Mouse (Mus musculus): ENCODE results near the gene Bhlha9. TPM values are rescaled to one million over a fixed set of nuclear protein-coding genes. Genes with fewer than 3 reads are reported as not detected.

Bhlha9 gene
- total RNA-seq, 1 experiment, result not detected

DNA sequence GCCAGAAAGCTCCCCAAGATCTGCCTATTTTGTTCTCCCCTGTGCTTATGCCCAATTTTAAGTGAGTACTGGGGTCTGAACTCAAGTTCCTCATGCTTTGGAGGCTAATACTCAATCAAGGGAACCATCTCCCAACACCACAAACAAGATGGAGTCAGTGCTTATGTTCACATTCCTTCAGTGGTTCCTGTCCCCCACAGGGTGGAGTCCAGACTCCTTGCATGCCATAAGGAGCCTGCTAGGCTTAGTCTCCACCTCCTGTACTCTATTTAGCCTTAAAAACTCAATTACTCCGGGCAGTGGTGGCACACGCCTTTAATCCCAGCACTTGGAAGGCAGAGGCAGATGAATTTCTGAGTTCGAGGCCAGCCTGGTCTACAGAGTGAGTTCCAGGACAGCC, 47.4 kb upstream of the Bhlha9 start:
- Histone ChIP-seq H3K27ac (ENCODE audit: insufficient read depth, low read depth, low read length, poor library complexity, severe bottlenecking) (peak overlapping the region; percentile 11; the same call in 1 of the 2 replicates), H3K9ac (ENCODE audit: insufficient read depth, low read depth, low read length, poor library complexity, severe bottlenecking) (no peak overlapping the region), H3K36me3 (ENCODE audit: control insufficient read depth, insufficient read depth, low read length, poor library complexity, severe bottlenecking) (peaks cover 3% of the 10 kb centered on the region; the same call in 1 of the 2 replicates), H3K9me3 (ENCODE audit: control insufficient read depth, insufficient read depth, low read depth, low read length) (no peaks in the 10 kb centered on the region), H3K4me1 (ENCODE audit: control insufficient read depth in 2 of 2, insufficient read depth in 2 of 2, low read length in 2 of 2, poor library complexity in 1 of 2) (peaks cover 6 to 14% of the 10 kb centered on the region in 2 experiments; a peak in 3 of 4 replicates), H3K4me3 (ENCODE audit: insufficient read depth in 1 of 2, low read depth in 1 of 2, low read length in 2 of 2, poor library complexity in 1 of 2, severe bottlenecking in 1 of 2) (no peak overlapping the region)
- in situ Hi-C loops (cut with MboI; ENCODE audit: low sequenced_read_pairs in 2 of 2, unreplicated experiment in 2 of 2), result no loop called here
- no peak for DNase-seq (ENCODE audit: low read depth, low spot score)
- no peak for TF ChIP-seq CHD2 (IDR thresholded peaks at IDR 0.05; ENCODE audit: low read depth, low read length)
- no peak for TF ChIP-seq ZC3H11A (IDR thresholded peaks at IDR 0.05; ENCODE audit: borderline replicate concordance, low read depth, low read length)
- TF ChIP-seq MAFK (IDR thresholded peaks at IDR 0.05; ENCODE audit: insufficient read depth, low read depth, low read length), result no peak
- no peak for TF ChIP-seq HCFC1 (IDR thresholded peaks at IDR 0.05; ENCODE audit: borderline replicate concordance, insufficient read depth, low read length)
- no peak for TF ChIP-seq ZNF384 (IDR thresholded peaks at IDR 0.05; ENCODE audit: low read depth, low read length)

DNA sequence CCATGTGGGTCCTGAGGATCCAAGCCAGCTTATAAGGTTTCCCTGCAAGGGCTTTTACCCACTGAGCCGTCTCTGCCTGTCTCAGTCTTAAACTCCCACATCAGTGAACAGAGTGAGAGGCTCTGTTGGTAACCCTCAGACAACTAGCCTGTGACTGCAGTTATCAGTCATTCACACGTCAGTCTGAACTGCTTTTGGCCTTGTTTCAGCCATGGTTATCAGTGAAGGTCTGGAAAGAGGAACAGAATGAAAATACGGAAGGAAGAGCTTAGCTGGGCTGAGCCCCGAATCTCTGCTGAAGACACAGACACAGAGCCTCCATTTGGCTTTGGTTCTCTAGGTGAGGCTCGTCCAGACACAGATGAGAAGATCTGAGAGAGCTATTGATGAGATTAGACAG, 43.7 kb upstream of the Bhlha9 start:
- in situ Hi-C loops (cut with MboI; ENCODE audit: low sequenced_read_pairs in 2 of 2, unreplicated experiment in 2 of 2), result no loop called here
- no peak for DNase-seq (ENCODE audit: low read depth, low spot score)
- TF ChIP-seq MAFK (IDR thresholded peaks at IDR 0.05; ENCODE audit: insufficient read depth, low read depth, low read length), result no peak
- no peak for TF ChIP-seq HCFC1 (IDR thresholded peaks at IDR 0.05; ENCODE audit: borderline replicate concordance, insufficient read depth, low read length)
- TF ChIP-seq ZNF384 (IDR thresholded peaks at IDR 0.05; ENCODE audit: low read depth, low read length), result no peak
- TF ChIP-seq ZC3H11A (IDR thresholded peaks at IDR 0.05; ENCODE audit: borderline replicate concordance, low read depth, low read length), result no peak
- TF ChIP-seq CHD2 (IDR thresholded peaks at IDR 0.05; ENCODE audit: low read depth, low read length), result no peak
- Histone ChIP-seq H3K4me3 (ENCODE audit: insufficient read depth in 1 of 2, low read depth in 1 of 2, low read length in 2 of 2, poor library complexity in 1 of 2, severe bottlenecking in 1 of 2) (no peak overlapping the region), H3K9ac (ENCODE audit: insufficient read depth, low read depth, low read length, poor library complexity, severe bottlenecking) (no peak overlapping the region), H3K9me3 (ENCODE audit: control insufficient read depth, insufficient read depth, low read depth, low read length) (no peaks in the 10 kb centered on the region), H3K36me3 (ENCODE audit: control insufficient read depth, insufficient read depth, low read length, poor library complexity, severe bottlenecking) (no peaks in the 10 kb centered on the region), H3K27ac (ENCODE audit: insufficient read depth, low read depth, low read length, poor library complexity, severe bottlenecking) (no peak overlapping the region), H3K4me1 (ENCODE audit: control insufficient read depth in 2 of 2, insufficient read depth in 2 of 2, low read length in 2 of 2, poor library complexity in 1 of 2) (peaks cover 6 to 10% of the 10 kb centered on the region in 2 experiments; a peak in 3 of 4 replicates)

DNA sequence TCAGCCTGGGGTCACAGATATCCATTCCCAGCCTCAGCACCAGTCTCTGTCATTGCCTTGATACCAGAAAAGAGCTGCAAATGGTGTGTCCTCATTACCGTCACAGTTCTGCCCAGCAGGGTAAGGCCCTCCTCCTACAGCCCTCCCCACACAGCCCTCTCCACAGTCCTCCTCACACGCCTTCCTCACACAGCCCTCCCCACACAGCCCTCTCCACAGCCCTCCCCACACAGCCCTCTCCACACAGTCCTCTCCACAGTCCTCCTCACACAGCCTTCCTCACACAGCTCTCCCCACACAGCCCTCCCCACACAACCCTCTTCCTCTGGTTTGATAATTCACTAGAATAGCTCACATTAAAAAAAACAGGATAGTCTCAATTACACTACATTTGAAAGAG, 42.2 kb upstream of the Bhlha9 start:
- Histone ChIP-seq H3K4me3 (ENCODE audit: insufficient read depth in 1 of 2, low read depth in 1 of 2, low read length in 2 of 2, poor library complexity in 1 of 2, severe bottlenecking in 1 of 2) (no peak overlapping the region), H3K9ac (ENCODE audit: insufficient read depth, low read depth, low read length, poor library complexity, severe bottlenecking) (no peak overlapping the region), H3K9me3 (ENCODE audit: control insufficient read depth, insufficient read depth, low read depth, low read length) (no peaks in the 10 kb centered on the region), H3K27ac (ENCODE audit: insufficient read depth, low read depth, low read length, poor library complexity, severe bottlenecking) (no peak overlapping the region), H3K4me1 (ENCODE audit: control insufficient read depth in 2 of 2, insufficient read depth in 2 of 2, low read length in 2 of 2, poor library complexity in 1 of 2) (peaks cover 1 to 4% of the 10 kb centered on the region in 2 experiments; a peak in 2 of 4 replicates), H3K36me3 (ENCODE audit: control insufficient read depth, insufficient read depth, low read length, poor library complexity, severe bottlenecking) (no peaks in the 10 kb centered on the region)
- in situ Hi-C loops (cut with MboI; ENCODE audit: low sequenced_read_pairs in 2 of 2, unreplicated experiment in 2 of 2), result no loop called here
- no peak for DNase-seq (ENCODE audit: low read depth, low spot score)
- TF ChIP-seq CHD2 (IDR thresholded peaks at IDR 0.05; ENCODE audit: low read depth, low read length), result no peak
- no peak for TF ChIP-seq MAFK (IDR thresholded peaks at IDR 0.05; ENCODE audit: insufficient read depth, low read depth, low read length)
- no peak for TF ChIP-seq ZC3H11A (IDR thresholded peaks at IDR 0.05; ENCODE audit: borderline replicate concordance, low read depth, low read length)
- TF ChIP-seq ZNF384 (IDR thresholded peaks at IDR 0.05; ENCODE audit: low read depth, low read length), result no peak
- TF ChIP-seq HCFC1 (IDR thresholded peaks at IDR 0.05; ENCODE audit: borderline replicate concordance, insufficient read depth, low read length), result no peak

DNA sequence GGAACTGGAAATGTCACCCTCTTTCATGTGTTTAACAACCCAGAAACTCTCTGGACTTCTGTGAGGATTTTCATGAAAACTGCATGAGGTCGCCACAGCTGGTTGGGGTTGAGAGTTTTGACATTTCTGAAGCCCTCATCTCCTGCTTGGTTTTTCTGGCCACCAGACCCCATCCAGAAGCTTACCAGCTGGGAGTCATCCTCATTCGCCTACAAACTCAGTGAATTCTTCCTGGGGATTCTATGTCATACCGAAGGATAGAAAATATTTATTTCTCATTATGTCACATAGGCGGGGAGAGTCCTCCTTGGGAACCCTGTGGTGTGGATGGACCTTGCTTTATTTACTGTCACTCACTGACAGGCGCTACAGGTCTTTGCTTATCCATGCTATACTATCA, 41.8 kb upstream of the Bhlha9 start:
- TF ChIP-seq ZC3H11A (IDR thresholded peaks at IDR 0.05; ENCODE audit: borderline replicate concordance, low read depth, low read length) (no peak), ZNF384 (IDR thresholded peaks at IDR 0.05; ENCODE audit: low read depth, low read length) (no peak), MAFK (IDR thresholded peaks at IDR 0.05; ENCODE audit: insufficient read depth, low read depth, low read length) (no peak), HCFC1 (IDR thresholded peaks at IDR 0.05; ENCODE audit: borderline replicate concordance, insufficient read depth, low read length) (no peak), CHD2 (IDR thresholded peaks at IDR 0.05; ENCODE audit: low read depth, low read length) (no peak)
- no peak overlapping the region for H3K4me3 ChIP-seq (ENCODE audit: insufficient read depth in 1 of 2, low read depth in 1 of 2, low read length in 2 of 2, poor library complexity in 1 of 2, severe bottlenecking in 1 of 2)
- in situ Hi-C loops (cut with MboI; ENCODE audit: low sequenced_read_pairs in 2 of 2, unreplicated experiment in 2 of 2), result no loop called here
- no peak overlapping the region for H3K9ac ChIP-seq (ENCODE audit: insufficient read depth, low read depth, low read length, poor library complexity, severe bottlenecking)
- H3K27ac ChIP-seq (ENCODE audit: insufficient read depth, low read depth, low read length, poor library complexity, severe bottlenecking), result no peak overlapping the region
- peaks cover 1 to 4% of the 10 kb centered on the region in 2 experiments; a peak in 2 of 4 replicates for H3K4me1 ChIP-seq (ENCODE audit: control insufficient read depth in 2 of 2, insufficient read depth in 2 of 2, low read length in 2 of 2, poor library complexity in 1 of 2)
- H3K9me3 ChIP-seq (ENCODE audit: control insufficient read depth, insufficient read depth, low read depth, low read length), result no peaks in the 10 kb centered on the region
- no peaks in the 10 kb centered on the region for H3K36me3 ChIP-seq (ENCODE audit: control insufficient read depth, insufficient read depth, low read length, poor library complexity, severe bottlenecking)
- DNase-seq (ENCODE audit: low read depth, low spot score), result no peak

Data from ES-E14 (cell line).